Mouse (Mus musculus) lung, postnatal 0 days (tissue): ENCODE results near the gene Syngr3. TPM values are rescaled to one million over a fixed set of nuclear protein-coding genes. Genes with fewer than 3 reads are reported as not detected.
A peak's percentile ranks its signal among the peaks of the same experiment; 100 is the strongest.

ENCODE experiments used
- ATAC-seq: fragments of 200-750 bp; cut with Nextera tagmentation; 2 replicates; pipeline ENCODE4 v1.8.0; 2017; ENCODE audit warnings: moderate library complexity
- DNase-seq: peaks from one replicate; pipeline ENCODE4 v3.0.0-alpha.2; 2016; ENCODE audit warnings: low spot score
- H3K27ac ChIP-seq: fragments of 300-500 bp; sonication (generic); 2 replicates; pipeline ENCODE4 v1.5.1; 2014; ENCODE audit warnings: antibody characterized with exemption, mild to moderate bottlenecking, low read length, mixed read lengths
- H3K27me3 ChIP-seq: fragments of 300-500 bp; sonication (generic); replicated peaks from 2 replicates; pipeline ENCODE4 v1.6.1; 2014; ENCODE audit warnings: low read length, mixed read lengths; ENCODE audit not compliant: insufficient read depth
- H3K36me3 ChIP-seq: fragments of 300-500 bp; sonication (generic); 2 replicates; pipeline ENCODE4 v1.6.1; 2014; ENCODE audit warnings: low read length, mixed read lengths; ENCODE audit not compliant: insufficient read depth
- H3K4me1 ChIP-seq: fragments of 300-500 bp; sonication (generic); 2 replicates; pipeline ENCODE4 v1.6.1; 2014; ENCODE audit warnings: antibody characterized with exemption, low read depth, low read length, mixed read lengths; ENCODE audit not compliant: insufficient read depth
- H3K4me2 ChIP-seq: fragments of 300-500 bp; sonication (generic); replicated peaks from 2 replicates; pipeline ENCODE4 v1.6.1; 2014; ENCODE audit warnings: low read depth, mild to moderate bottlenecking, low read length, moderate library complexity, mixed read lengths
- H3K4me3 ChIP-seq: fragments of 300-500 bp; sonication (generic); 2 replicates; pipeline ENCODE4 v1.5.1; 2014; ENCODE audit warnings: low read depth, low read length
- H3K9ac ChIP-seq: fragments of 300-500 bp; sonication (generic); replicated peaks from 2 replicates; pipeline ENCODE4 v1.6.1; 2014; ENCODE audit warnings: low read depth, mild to moderate bottlenecking
- H3K9me3 ChIP-seq: fragments of 300-500 bp; sonication (generic); 2 replicates; pipeline ENCODE4 v1.6.1; 2016; ENCODE audit warnings: low read length, mixed read lengths
- CTCF ChIP-seq: IDR thresholded peaks from 2 replicates; pipeline ENCODE4 v1.5.1; 2016; ENCODE audit warnings: antibody characterized with exemption, mild to moderate bottlenecking
- EP300 ChIP-seq: IDR thresholded peaks from 2 replicates; pipeline ENCODE4 v1.6.1; 2016; ENCODE audit warnings: antibody characterized with exemption, mild to moderate bottlenecking, control low read depth
- WGBS: fragments of 180-500 bp; shearing (Covaris S2); extraction: QIAGEN DNeasy Blood & Tissue Kit; methylation state at CpG from one replicate; pipeline ENCODE4 v1.1.7; 2014; 5-methylcytosine and 5-hydroxymethylcytosine counted together
- polyA plus RNA-seq: library from polyadenylated mRNA; unstranded; fragments of >200 nt; fragmentation: Nextera tagmentation; extraction: Ambion mirVana; gene quantifications from 2 replicates; pipeline ENCODE4 v1.2.1, GENCODE M21; 2015

The Syngr3 gene
- 0.19 and 0.33 TPM in 2 replicates for polyA plus RNA-seq

DNA sequence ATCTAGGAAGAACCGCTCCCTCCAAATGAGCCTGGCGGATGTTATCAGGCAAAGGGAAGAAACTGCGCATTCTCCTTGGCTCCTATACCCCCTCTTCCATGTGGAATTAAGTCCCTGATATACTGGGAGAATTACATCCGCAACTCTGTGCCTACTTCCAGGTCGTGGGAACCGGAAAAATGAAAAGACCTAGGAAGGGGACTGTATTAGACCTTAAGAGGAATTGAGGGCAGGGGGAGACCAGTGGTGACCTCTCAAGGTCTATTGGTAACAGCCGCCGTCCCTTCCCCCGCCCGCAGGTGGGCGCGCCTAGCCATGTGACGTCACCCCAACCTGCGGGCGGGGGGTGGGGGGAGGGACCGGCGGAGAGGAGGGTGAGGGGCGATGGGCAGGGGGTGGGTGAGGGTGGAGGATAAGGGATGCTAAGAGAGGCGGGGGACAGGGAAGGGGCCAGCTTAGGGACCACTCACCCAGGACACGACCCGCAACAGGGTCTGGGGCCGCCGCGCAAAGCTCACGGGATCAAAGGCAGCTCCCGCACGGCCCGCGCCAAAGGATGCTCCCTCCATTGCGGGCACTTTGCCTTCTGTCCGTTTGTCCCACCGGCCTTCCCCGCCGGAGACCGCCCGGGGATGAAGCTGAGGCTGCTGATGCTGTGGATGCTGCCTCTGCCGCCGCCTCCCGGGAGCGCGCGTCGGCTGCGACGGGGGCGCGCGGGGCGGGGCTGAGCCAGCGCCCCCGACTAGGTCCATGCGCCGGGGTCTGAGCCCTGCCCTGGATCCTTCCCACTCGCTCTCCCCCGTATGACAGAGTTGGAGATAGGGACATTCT is at the start of gene Syngr3:
Gene Syngr3 (minus strand): TSS at position 705 of the 831 bp plus-strand sequence.
- no peak within 1 kb of the TSS for H3K27ac ChIP-seq
- H3K9ac ChIP-seq: 0 out of 2 replicates have a peak within 1 kb of the TSS, but pooled peaks have one; percentile 8
- peak within 1 kb of the TSS; percentile 52 for H3K4me2 ChIP-seq
- H3K36me3 ChIP-seq: no peaks in the 10 kb centered on the region
- no peak for ATAC-seq
- no peaks in the 10 kb centered on the region for H3K9me3 ChIP-seq
- no peak for DNase-seq
- H3K27me3 ChIP-seq: peaks cover 13% of the 10 kb centered on the region; the same call in 1 of the 2 replicates
- WGBS: under 1% methylated on average over 43 of the region's 55 CpGs
- peak within 1 kb of the TSS; percentile 27 for H3K4me3 ChIP-seq
- no peak for TF ChIP-seq CTCF
- TF ChIP-seq EP300: no peak
- H3K4me1 ChIP-seq: peaks cover 5% of the 10 kb centered on the region; the same call in 1 of the 2 replicates

DNA sequence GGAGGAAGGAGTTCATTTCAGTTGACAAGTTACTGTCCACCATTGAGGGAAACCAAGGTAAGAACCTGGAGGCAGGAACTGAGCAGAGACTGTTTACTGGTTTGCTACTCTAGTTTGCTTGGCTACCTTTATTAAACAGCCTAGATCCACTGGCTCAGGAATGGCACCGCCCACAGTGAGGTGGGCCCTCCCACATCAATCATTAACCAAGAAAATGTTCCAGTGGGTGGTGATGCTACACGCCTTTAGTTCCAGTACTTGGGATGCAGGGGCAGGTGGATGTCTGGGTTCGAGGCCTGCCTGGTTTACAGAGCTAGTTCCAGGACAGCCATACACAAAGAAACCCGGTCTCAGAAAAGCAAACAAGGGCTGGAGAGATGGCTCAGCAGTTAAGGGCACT is 48.5 kb upstream of the Syngr3 start:
- H3K4me3 ChIP-seq: no peak overlapping the region
- H3K9me3 ChIP-seq: no peaks in the 10 kb centered on the region
- WGBS: 75% methylated on average over 4 of the region's 4 CpGs
- H3K27me3 ChIP-seq: no peaks in the 10 kb centered on the region
- no peak for DNase-seq
- peaks cover 7% of the 10 kb centered on the region; the same call in 1 of the 2 replicates for H3K4me1 ChIP-seq
- peaks cover 11% of the 10 kb centered on the region; the same call in 1 of the 2 replicates for H3K36me3 ChIP-seq
- no peak for ATAC-seq
- H3K4me2 ChIP-seq: no peak overlapping the region
- no peak overlapping the region for H3K9ac ChIP-seq
- no peak for TF ChIP-seq CTCF
- TF ChIP-seq EP300: no peak
- no peak overlapping the region for H3K27ac ChIP-seq

DNA sequence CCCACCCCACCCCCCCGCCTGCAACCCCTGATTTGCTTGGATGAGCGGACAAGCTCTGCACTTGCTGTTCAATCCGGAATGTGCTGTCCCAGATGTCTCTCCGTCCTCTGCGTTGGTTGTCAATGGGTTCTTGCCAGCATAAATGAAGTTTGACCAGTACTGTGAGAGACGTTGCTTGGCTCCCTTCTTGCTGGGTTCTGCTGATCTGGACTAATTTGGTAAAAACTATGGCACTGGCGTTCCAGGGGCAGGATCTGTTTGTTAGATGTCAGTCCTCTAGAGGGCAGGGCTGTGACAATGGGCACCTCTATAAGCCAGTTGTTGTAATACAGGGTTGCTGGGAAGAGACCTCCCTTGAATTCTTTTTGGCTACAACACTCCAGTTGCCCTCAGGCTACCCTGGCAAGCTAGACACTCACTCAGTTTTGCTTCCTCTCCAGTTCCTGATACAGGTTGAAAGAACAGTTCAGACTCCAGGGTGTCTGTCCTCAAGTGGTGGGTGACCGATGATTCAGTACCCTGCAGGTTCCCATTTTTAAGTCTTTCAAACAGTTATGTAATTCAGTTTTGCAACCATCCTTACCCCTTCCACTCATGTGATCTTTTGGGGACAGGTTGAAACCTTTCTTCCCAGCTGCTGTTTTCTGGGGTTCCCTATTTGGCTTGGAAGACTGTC is 47.5 kb upstream of the Syngr3 start:
- WGBS: 18% methylated on average over 8 of the region's 8 CpGs
- DNase-seq: peak; percentile 44
- ATAC-seq: no peak

DNA sequence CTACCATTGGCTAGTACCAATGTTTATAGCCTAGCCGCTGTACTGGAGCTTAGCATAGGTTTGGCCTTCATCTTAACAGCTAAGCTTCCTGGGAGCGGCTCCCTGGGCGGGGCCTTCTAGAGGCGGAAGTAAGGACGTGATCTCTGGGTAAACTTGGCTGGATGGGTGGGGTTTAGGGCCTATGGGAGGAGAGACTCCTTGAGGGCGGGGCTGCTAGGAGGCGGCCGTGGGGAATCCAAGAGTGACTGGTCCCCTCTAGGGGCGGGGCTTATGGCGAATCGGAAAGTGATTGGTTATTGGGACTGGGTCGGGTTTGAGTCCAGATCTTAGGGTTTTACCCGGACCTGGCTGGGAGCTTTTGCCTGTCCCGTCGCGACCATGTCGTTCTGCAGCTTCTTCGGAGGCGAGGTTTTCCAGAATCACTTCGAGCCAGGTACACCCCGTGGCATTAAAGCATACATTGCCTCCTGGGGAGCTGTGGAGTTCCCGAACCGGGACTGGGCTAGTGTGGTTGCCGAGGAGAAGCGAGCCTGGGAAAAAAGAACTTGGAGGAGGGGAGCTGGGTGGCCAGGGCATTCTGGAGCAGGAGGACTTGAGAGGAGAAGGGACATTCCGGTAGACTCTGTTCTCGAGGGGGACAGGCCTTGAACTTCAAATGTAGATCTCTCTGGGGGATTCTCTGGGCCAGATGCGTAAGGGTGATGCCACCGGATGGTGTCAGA is 46.7 kb upstream of the Syngr3 start, which contains the start of gene Msrb1:
Gene Msrb1 (plus strand): TSS at position 313 of the 722 bp plus-strand sequence.
- Histone ChIP-seq H3K4me3 (peak within 1 kb of the TSS; percentile 60), H3K27ac (peak within 1 kb of the TSS; percentile 83), H3K27me3 (no peaks in the 10 kb centered on the region), H3K9ac (peak within 1 kb of the TSS; percentile 45), H3K4me2 (peak within 1 kb of the TSS; percentile 85), H3K4me1 (peaks cover 7% of the 10 kb centered on the region; the same call in 1 of the 2 replicates), H3K9me3 (no peaks in the 10 kb centered on the region), H3K36me3 (peaks cover 8% of the 10 kb centered on the region; the same call in 1 of the 2 replicates)
- under 1% methylated on average over 29 of the region's 29 CpGs for WGBS
- ATAC-seq (peak; percentile 98), DNase-seq (peak; percentile 100)
- peak; percentile 20; the same call in 1 of the 2 replicates for TF ChIP-seq EP300
- no peak for TF ChIP-seq CTCF

More for the DNA sequence above, 47.5 kb upstream of the Syngr3 start:
- Histone ChIP-seq H3K27ac (peak overlapping the region; percentile 83; the same call in 1 of the 2 replicates), H3K4me1 (peaks cover 7% of the 10 kb centered on the region; the same call in 1 of the 2 replicates), H3K4me2 (peak overlapping the region; percentile 85), H3K36me3 (peaks cover 11% of the 10 kb centered on the region; the same call in 1 of the 2 replicates), H3K27me3 (no peaks in the 10 kb centered on the region), H3K4me3 (peak overlapping the region; percentile 60), H3K9me3 (no peaks in the 10 kb centered on the region), H3K9ac (peak overlapping the region; percentile 45; the same call in 1 of the 2 replicates)
- TF ChIP-seq CTCF: peak; percentile 32
- no peak for TF ChIP-seq EP300

DNA sequence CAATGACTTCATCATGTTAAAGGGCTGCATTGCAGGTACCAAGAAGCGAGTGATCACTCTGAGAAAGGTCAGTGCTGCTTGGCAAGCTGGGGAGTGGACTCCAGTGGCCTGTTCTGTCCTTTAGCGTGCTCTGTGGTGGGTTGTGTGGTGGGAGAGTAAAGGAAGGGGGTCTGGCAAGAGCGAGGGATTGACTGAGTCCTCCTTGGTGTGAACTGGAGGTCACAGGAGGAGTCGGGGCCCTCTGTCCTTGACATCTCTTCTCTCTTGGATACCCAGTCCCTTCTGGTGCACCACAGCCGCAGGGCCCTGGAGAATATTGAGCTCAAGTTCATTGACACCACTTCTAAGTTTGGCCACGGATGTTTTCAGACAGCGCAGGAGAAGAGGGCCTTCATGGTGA is 45.7 kb upstream of the Syngr3 start:
- no peak for ATAC-seq
- DNase-seq: no peak
- WGBS: 85% methylated on average over 7 of the region's 7 CpGs
- TF ChIP-seq CTCF (no peak), EP300 (no peak)
- no peak overlapping the region for H3K4me3 ChIP-seq
- peak overlapping the region; percentile 85; the same call in 1 of the 2 replicates for H3K4me2 ChIP-seq
- 0 out of 2 replicates have a peak, but pooled peaks cover 6% of the 10 kb centered on the region for H3K36me3 ChIP-seq
- H3K9ac ChIP-seq: no peak overlapping the region
- no peaks in the 10 kb centered on the region for H3K9me3 ChIP-seq
- H3K27me3 ChIP-seq: no peaks in the 10 kb centered on the region
- H3K27ac ChIP-seq: peak overlapping the region; percentile 71; the same call in 1 of the 2 replicates
- H3K4me1 ChIP-seq: peaks cover 7% of the 10 kb centered on the region; the same call in 1 of the 2 replicates
